Mouse (Mus musculus) CH12.LX (cell line): ENCODE data around the gene Atp8a2. TPM values are rescaled to one million over a fixed set of nuclear protein-coding genes. Genes with fewer than 3 reads are reported as not detected.

Experiments
- DNase-seq: peaks from one replicate; pipeline ENCODE4 v3.0.0-alpha.2; 2013; ENCODE audit errors: extremely low read depth
- H3K27ac ChIP-seq: 2 replicates; pipeline ENCODE4 v1.5.1; 2012; ENCODE audit warnings: low read depth, mild to moderate bottlenecking, control low read depth, moderate library complexity; ENCODE audit not compliant: insufficient read depth
- H3K27me3 ChIP-seq: replicated peaks from 2 replicates; pipeline ENCODE3; 2012; ENCODE audit warnings: inconsistent platforms
- H3K36me3 ChIP-seq, 2 experiments: replicated peaks in 1 of 2; 2 replicates each; pipeline versions ENCODE3 to v1.6.1; 2012; ENCODE audit warnings: inconsistent platforms in 1 of 2, low read length in 1 of 2, mild to moderate bottlenecking in 1 of 2, mixed read lengths in 1 of 2, moderate library complexity in 1 of 2; ENCODE audit not compliant: control insufficient read depth in 1 of 2, insufficient read depth in 1 of 2
- H3K4me1 ChIP-seq, 2 experiments: 2 replicates each; pipeline ENCODE4 v1.6.1; 2012; ENCODE audit warnings: inconsistent platforms in 1 of 2, moderate library complexity in 1 of 2; ENCODE audit not compliant: insufficient read depth in 2 of 2, control insufficient read depth in 1 of 2
- H3K4me2 ChIP-seq: 2 replicates; pipeline ENCODE4 v1.6.1; 2012; ENCODE audit warnings: low read depth, mild to moderate bottlenecking, control low read depth; ENCODE audit not compliant: poor library complexity, insufficient read depth, severe bottlenecking
- H3K4me3 ChIP-seq, 3 experiments: fragments of 150-350 bp in 1 of 3; sonication (generic) in 1 of 3; replicated peaks in 1 of 3; 2 replicates each; pipeline versions ENCODE3 to v1.5.1; 2011 to 2012; ENCODE audit warnings: low read depth in 2 of 3, low read length in 2 of 3, mild to moderate bottlenecking in 2 of 3, moderate library complexity in 2 of 3, control low read depth in 1 of 3, improper control_type of control experiment in 1 of 3, inconsistent platforms in 1 of 3, mixed read lengths in 1 of 3; ENCODE audit not compliant: poor library complexity in 1 of 3
- H3K79me2 ChIP-seq: replicated peaks from 2 replicates; pipeline ENCODE4 v1.6.1; 2012; ENCODE audit warnings: mild to moderate bottlenecking, moderate library complexity; ENCODE audit not compliant: control insufficient read depth, poor library complexity, insufficient read depth, severe bottlenecking; ENCODE audit errors: extremely low read depth
- H3K9ac ChIP-seq: 2 replicates; pipeline ENCODE4 v1.6.1; 2012; ENCODE audit warnings: low read depth, mild to moderate bottlenecking, control low read depth, moderate library complexity; ENCODE audit not compliant: insufficient read depth
- H3K9me3 ChIP-seq: replicated peaks from 2 replicates; pipeline ENCODE3; 2012; ENCODE audit warnings: low read length, inconsistent platforms, mixed read lengths
- CHD2 ChIP-seq: IDR thresholded peaks from 2 replicates; pipeline ENCODE4 v1.6.1; 2011; ENCODE audit warnings: low read length, improper control_type of control experiment
- E2F4 ChIP-seq: IDR thresholded peaks from 2 replicates; pipeline ENCODE4 v1.6.1; 2011; ENCODE audit warnings: low read depth, low read length, improper control_type of control experiment; ENCODE audit not compliant: insufficient replicate concordance
- ELF1 ChIP-seq: IDR thresholded peaks from 2 replicates; pipeline ENCODE4 v1.6.1; 2014; ENCODE audit warnings: low read depth, mild to moderate bottlenecking, inconsistent platforms, low read length, improper control_type of control experiment
- EP300 ChIP-seq: IDR thresholded peaks from 2 replicates; pipeline ENCODE4 v1.6.1; 2011; ENCODE audit warnings: low read length, improper control_type of control experiment
- ETS1 ChIP-seq: conservative IDR thresholded peaks from 2 replicates; pipeline ENCODE4 v1.6.1; 2012; ENCODE audit warnings: low read depth, mild to moderate bottlenecking, inconsistent platforms, low read length, improper control_type of control experiment, moderate library complexity
- GABPA ChIP-seq: IDR thresholded peaks from 2 replicates; pipeline ENCODE4 v1.6.1; 2012; ENCODE audit warnings: low read depth, low read length, improper control_type of control experiment, inconsistent platforms; ENCODE audit not compliant: insufficient replicate concordance
- HCFC1 ChIP-seq: IDR thresholded peaks from 2 replicates; pipeline ENCODE4 v1.6.1; 2012; ENCODE audit warnings: low read depth, mild to moderate bottlenecking, inconsistent platforms, low read length, improper control_type of control experiment
- JUN ChIP-seq: IDR thresholded peaks from 2 replicates; pipeline ENCODE4 v1.6.1; 2011; ENCODE audit warnings: low read depth, mild to moderate bottlenecking, low read length, improper control_type of control experiment, moderate library complexity; ENCODE audit not compliant: insufficient read depth
- KAT2A ChIP-seq: IDR thresholded peaks from 2 replicates; pipeline ENCODE4 v1.6.1; 2012; ENCODE audit warnings: low read length, improper control_type of control experiment, inconsistent platforms; ENCODE audit not compliant: insufficient replicate concordance
- MAX ChIP-seq: IDR thresholded peaks from 2 replicates; pipeline ENCODE4 v1.6.1; 2011; ENCODE audit warnings: low read length, improper control_type of control experiment
- MYC ChIP-seq: IDR thresholded peaks from 2 replicates; pipeline ENCODE4 v1.6.1; 2011; ENCODE audit warnings: low read depth, mild to moderate bottlenecking, improper control_type of control experiment, low read length
- NELFE ChIP-seq: IDR thresholded peaks from 2 replicates; pipeline ENCODE4 v1.6.1; 2011; ENCODE audit warnings: low read depth, low read length, improper control_type of control experiment
- NRF1 ChIP-seq: IDR thresholded peaks from 2 replicates; pipeline ENCODE4 v1.6.1; 2014; ENCODE audit warnings: low read depth, mild to moderate bottlenecking, inconsistent platforms, low read length, improper control_type of control experiment, moderate library complexity
- RCOR1 ChIP-seq: conservative IDR thresholded peaks from 2 replicates; pipeline ENCODE4 v1.6.1; 2012; ENCODE audit warnings: low read depth, mild to moderate bottlenecking, inconsistent platforms, low read length, improper control_type of control experiment
- SIN3A ChIP-seq: IDR thresholded peaks from 2 replicates; pipeline ENCODE4 v1.6.1; 2012; ENCODE audit warnings: low read length, improper control_type of control experiment, inconsistent platforms
- TBP ChIP-seq: conservative IDR thresholded peaks from 2 replicates; pipeline ENCODE4 v1.6.1; 2011; ENCODE audit warnings: low read depth, low read length, improper control_type of control experiment
- UBTF ChIP-seq: IDR thresholded peaks from 2 replicates; pipeline ENCODE4 v1.6.1; 2012; ENCODE audit warnings: low read depth, mild to moderate bottlenecking, inconsistent platforms, low read length, improper control_type of control experiment, moderate library complexity
- USF2 ChIP-seq: conservative IDR thresholded peaks from 2 replicates; pipeline ENCODE4 v1.6.1; 2011; ENCODE audit warnings: low read depth, low read length, improper control_type of control experiment
- ZMIZ1 ChIP-seq: IDR thresholded peaks from 2 replicates; pipeline ENCODE4 v1.6.1; 2012; ENCODE audit warnings: low read depth, mild to moderate bottlenecking, inconsistent platforms, low read length, improper control_type of control experiment
- ZNF384 ChIP-seq: IDR thresholded peaks from 2 replicates; pipeline ENCODE4 v1.6.1; 2012; ENCODE audit warnings: low read depth, low read length, improper control_type of control experiment, inconsistent platforms
- dilution Hi-C: fragments of 300-500 bp; cut with MboI; formaldehyde crosslinking; loops from 2 replicates; pipeline ENCODE4 v1.14.3; 2020; ENCODE audit warnings: low sequenced_read_pairs; ENCODE audit not compliant: extremely low pct_unique_long_range_greater_than_20kb, extremely low pct_ligation_motif_present
- in situ Hi-C: fragments of 300-500 bp; cut with MboI; formaldehyde crosslinking; loops from 3 replicates; pipeline ENCODE4 v1.14.3; 2019; ENCODE audit warnings: low sequenced_read_pairs, low pct_ligation_motif_present, low pct_unique_long_range_greater_than_20kb, mixed read lengths
- polyA plus RNA-seq: library from polyadenylated mRNA; unstranded; fragments of >175 nt; gene quantifications from 2 replicates; pipeline ENCODE4 v1.2.1, GENCODE M21; 2012; ENCODE audit warnings: low read depth; ENCODE audit not compliant: insufficient read length
- total RNA-seq, 2 experiments: library from RNA; depleted of rRNA; stranded (reverse); fragments of 300-350 nt in 1 of 2; fragments of >200 nt in 1 of 2; gene quantifications; 2 replicates each; pipeline ENCODE4 v1.2.3; 2012 to 2014

The Atp8a2 gene
- total and polyA plus RNA-seq, 3 experiments, result 0.15 to 0.29 (median 0.21) TPM

- H3K4me2 ChIP-seq, result no peak overlapping the region
- no peak overlapping the region for H3K9ac ChIP-seq
- H3K36me3 ChIP-seq, result no peaks in the 10 kb centered on the region
- peaks cover 5% of the 10 kb centered on the region for H3K9me3 ChIP-seq
- no peak for TF ChIP-seq RCOR1
- TF ChIP-seq SIN3A, result no peak
- no peak for TF ChIP-seq ETS1
- no peaks in the 10 kb centered on the region for H3K27me3 ChIP-seq
- H3K4me3 ChIP-seq, result no peak overlapping the region
- in situ Hi-C loops (no loop called here), dilution Hi-C loops (no loop called here)
- no peaks in the 10 kb centered on the region for H3K79me2 ChIP-seq
- peaks cover 0 to 5% of the 10 kb centered on the region in 2 experiments; a peak in 2 of 4 replicates for H3K4me1 ChIP-seq
- H3K27ac ChIP-seq, result no peak overlapping the region
- DNase-seq, result no peak
Measured at GRCm38 (mm10) chr14:59866001-59866400, 331.0 kb downstream of the Atp8a2 start.

GRCm38 (mm10) chr14:59862351-59862750, 334.6 kb downstream of the Atp8a2 start:
- no peak for DNase-seq
- Histone ChIP-seq H3K36me3 (no peaks in the 10 kb centered on the region), H3K4me1 (peaks cover 10 to 30% of the 10 kb centered on the region in 2 experiments), H3K27ac (no peak overlapping the region), H3K4me2 (no peak overlapping the region), H3K9ac (no peak overlapping the region), H3K79me2 (no peaks in the 10 kb centered on the region), H3K27me3 (no peaks in the 10 kb centered on the region), H3K4me3 (no peak overlapping the region), H3K9me3 (peaks cover 5% of the 10 kb centered on the region)
- in situ Hi-C loops (no loop called here), dilution Hi-C loops (no loop called here)
- TF ChIP-seq RCOR1, result no peak
- TF ChIP-seq E2F4, result no peak
- no peak for TF ChIP-seq USF2
- no peak for TF ChIP-seq KAT2A
- no peak for TF ChIP-seq MAX
- no peak for TF ChIP-seq NRF1
- TF ChIP-seq NELFE, result no peak
- TF ChIP-seq TBP, result no peak
- no peak for TF ChIP-seq MYC
- no peak for TF ChIP-seq ZMIZ1
- TF ChIP-seq ZNF384, result no peak
- TF ChIP-seq EP300, result no peak
- no peak for TF ChIP-seq UBTF
- TF ChIP-seq HCFC1, result no peak
- no peak for TF ChIP-seq ELF1
- TF ChIP-seq CHD2, result no peak
- TF ChIP-seq GABPA, result no peak
- TF ChIP-seq JUN, result no peak
